Mouse (Mus musculus): ENCODE data around the gene Aim2. TPM values are rescaled to one million over a fixed set of nuclear protein-coding genes. Genes with fewer than 3 reads are reported as not detected.
"Not testable (repeated sequence)": the region's sequence is repeated elsewhere in the genome, so short reads cannot be mapped to it uniquely, and the experiment has no call there.

Gene Aim2
- polyA plus RNA-seq, 1 experiment from 2014 or later, result 1.4 TPM

- WGBS, result 92% methylated on average over 5 of the region's 5 CpGs
- no peaks in the 10 kb centered on the region for H3K4me1 ChIP-seq (replicated peaks; ENCODE audit: control insufficient read depth, insufficient read depth, low read length)
These were observed 101.0 kb downstream of the Aim2 start for GRCm38 (mm10) chr1:173451665-173452064.

GRCm38 (mm10) chr1:173456139-173456754 is 105.6 kb downstream of the Aim2 start:
- Histone ChIP-seq H3K4me3 (replicated peaks; ENCODE audit: low read length) (no peak overlapping the region), H3K36me3 (replicated peaks; ENCODE audit: control insufficient read depth, insufficient read depth) (no peaks in the 10 kb centered on the region), H3K9ac (no peak overlapping the region), H3K9me3 (ENCODE audit: control insufficient read depth, low read length) (no peaks in the 10 kb centered on the region), H3K27ac (no peak overlapping the region), H3K4me2 (replicated peaks) (no peak overlapping the region), H3K27me3 (ENCODE audit: control insufficient read depth, insufficient read depth, low read length) (no peaks in the 10 kb centered on the region), H3K4me1 (replicated peaks; ENCODE audit: control insufficient read depth, insufficient read depth, low read length) (no peaks in the 10 kb centered on the region)
- peak; percentile 79 for ATAC-seq (ENCODE audit: low FRiP score)
- DNase-seq (ENCODE audit: low spot score), result peak; percentile 83
- WGBS, result 57% methylated on average over 7 of the region's 7 CpGs

More at GRCm38 (mm10) chr1:173451665-173452064, 101.0 kb downstream of the Aim2 start:
- Histone ChIP-seq H3K27me3 (ENCODE audit: control insufficient read depth, insufficient read depth, low read length) (no peaks in the 10 kb centered on the region), H3K9me3 (ENCODE audit: control insufficient read depth, low read length) (no peaks in the 10 kb centered on the region), H3K4me3 (replicated peaks; ENCODE audit: low read length) (no peak overlapping the region), H3K36me3 (replicated peaks; ENCODE audit: control insufficient read depth, insufficient read depth) (no peaks in the 10 kb centered on the region), H3K4me2 (replicated peaks) (no peak overlapping the region), H3K9ac (no peak overlapping the region), H3K27ac (no peak overlapping the region)
- ATAC-seq (ENCODE audit: low FRiP score) (no peak), DNase-seq (ENCODE audit: low spot score) (no peak)

GRCm38 (mm10) chr1:173456761-173457160 is 106.1 kb downstream of the Aim2 start:
- WGBS, result 94% methylated on average over 5 of the region's 5 CpGs
- DNase-seq (ENCODE audit: low spot score) (no peak), ATAC-seq (ENCODE audit: low FRiP score) (no peak)
- no peak overlapping the region for H3K4me2 ChIP-seq (replicated peaks)
- no peak overlapping the region for H3K4me3 ChIP-seq (replicated peaks; ENCODE audit: low read length)
- H3K36me3 ChIP-seq (replicated peaks; ENCODE audit: control insufficient read depth, insufficient read depth), result no peaks in the 10 kb centered on the region
- no peak overlapping the region for H3K9ac ChIP-seq
- H3K27me3 ChIP-seq (ENCODE audit: control insufficient read depth, insufficient read depth, low read length), result no peaks in the 10 kb centered on the region
- no peaks in the 10 kb centered on the region for H3K4me1 ChIP-seq (replicated peaks; ENCODE audit: control insufficient read depth, insufficient read depth, low read length)
- no peak overlapping the region for H3K27ac ChIP-seq
- no peaks in the 10 kb centered on the region for H3K9me3 ChIP-seq (ENCODE audit: control insufficient read depth, low read length)

GRCm38 (mm10) chr1:173480399-173481181 is 129.9 kb downstream of the Aim2 start:
- H3K4me2 ChIP-seq (replicated peaks); H3K27ac ChIP-seq; H3K4me1 ChIP-seq (replicated peaks; ENCODE audit: control insufficient read depth, insufficient read depth, low read length); H3K9ac ChIP-seq; H3K4me3 ChIP-seq (replicated peaks; ENCODE audit: low read length); H3K27me3 ChIP-seq (ENCODE audit: control insufficient read depth, insufficient read depth, low read length); DNase-seq (ENCODE audit: low spot score); H3K36me3 ChIP-seq (replicated peaks; ENCODE audit: control insufficient read depth, insufficient read depth); ATAC-seq (ENCODE audit: low FRiP score); H3K9me3 ChIP-seq (ENCODE audit: control insufficient read depth, low read length): not testable (repeated sequence)
- 92% methylated on average over 5 of the region's 5 CpGs for WGBS

- H3K27ac ChIP-seq; H3K27me3 ChIP-seq (ENCODE audit: control insufficient read depth, insufficient read depth, low read length); ATAC-seq (ENCODE audit: low FRiP score); H3K9me3 ChIP-seq (ENCODE audit: control insufficient read depth, low read length); DNase-seq (ENCODE audit: low spot score); H3K4me3 ChIP-seq (replicated peaks; ENCODE audit: low read length); H3K4me2 ChIP-seq (replicated peaks); H3K9ac ChIP-seq; H3K36me3 ChIP-seq (replicated peaks; ENCODE audit: control insufficient read depth, insufficient read depth); H3K4me1 ChIP-seq (replicated peaks; ENCODE audit: control insufficient read depth, insufficient read depth, low read length): not testable (repeated sequence)
- 90% methylated on average over 3 of the region's 3 CpGs for WGBS
These were observed 130.5 kb downstream of the Aim2 start for GRCm38 (mm10) chr1:173481182-173481574.

- not testable (repeated sequence) for ATAC-seq (ENCODE audit: low FRiP score); H3K4me1 ChIP-seq (replicated peaks; ENCODE audit: control insufficient read depth, insufficient read depth, low read length); H3K27me3 ChIP-seq (ENCODE audit: control insufficient read depth, insufficient read depth, low read length); H3K9me3 ChIP-seq (ENCODE audit: control insufficient read depth, low read length); H3K4me2 ChIP-seq (replicated peaks); H3K9ac ChIP-seq; H3K4me3 ChIP-seq (replicated peaks; ENCODE audit: low read length); H3K27ac ChIP-seq; DNase-seq (ENCODE audit: low spot score); H3K36me3 ChIP-seq (replicated peaks; ENCODE audit: control insufficient read depth, insufficient read depth)
- 82% methylated on average over 3 of the region's 3 CpGs for WGBS
These were observed 140.3 kb downstream of the Aim2 start, which contains the start of gene Ifi206 for GRCm38 (mm10) chr1:173490812-173491480. TSS of gene Ifi206 (minus strand) at chr1:173491041.

- DNase-seq (ENCODE audit: low spot score); H3K9ac ChIP-seq; H3K9me3 ChIP-seq (ENCODE audit: control insufficient read depth, low read length); H3K27ac ChIP-seq; H3K27me3 ChIP-seq (ENCODE audit: control insufficient read depth, insufficient read depth, low read length); H3K4me1 ChIP-seq (replicated peaks; ENCODE audit: control insufficient read depth, insufficient read depth, low read length); H3K36me3 ChIP-seq (replicated peaks; ENCODE audit: control insufficient read depth, insufficient read depth); ATAC-seq (ENCODE audit: low FRiP score); H3K4me2 ChIP-seq (replicated peaks); H3K4me3 ChIP-seq (replicated peaks; ENCODE audit: low read length): not testable (repeated sequence)
These were observed 140.8 kb downstream of the Aim2 start for GRCm38 (mm10) chr1:173491483-173491882.

GRCm38 (mm10) chr1:173510595-173510994 is 159.9 kb downstream of the Aim2 start:
- H3K27me3 ChIP-seq (ENCODE audit: control insufficient read depth, insufficient read depth, low read length); H3K36me3 ChIP-seq (replicated peaks; ENCODE audit: control insufficient read depth, insufficient read depth); H3K27ac ChIP-seq; DNase-seq (ENCODE audit: low spot score); H3K9ac ChIP-seq; H3K4me1 ChIP-seq (replicated peaks; ENCODE audit: control insufficient read depth, insufficient read depth, low read length); H3K4me2 ChIP-seq (replicated peaks); ATAC-seq (ENCODE audit: low FRiP score); H3K4me3 ChIP-seq (replicated peaks; ENCODE audit: low read length); H3K9me3 ChIP-seq (ENCODE audit: control insufficient read depth, low read length): not testable (repeated sequence)
- 98% methylated on average over 2 of the region's 2 CpGs for WGBS

Measured in hindbrain, embryonic 14.5 days (tissue).